In genomic region chr19:24034367-24034766, GRCm38 (mm10) we compare ENCODE assay signal across 15 mouse cellular contexts. TPM values are rescaled to one million over a fixed set of nuclear protein-coding genes. Genes with fewer than 3 reads are reported as not detected.
"Had no signal": no experiment of that assay in that cellular context is flagged by ENCODE, and none has a peak within 500 bp of the region (broad histone marks: within the 10 kb centered on the region; RNA-seq: fewer than 3 reads in every experiment).

No protein-coding gene starts in this region.

- H3K4me2 ChIP-seq: neural tube, embryonic 15.5 days; stomach, embryonic 15.5 days had no signal

- H3K4me3 ChIP-seq: neural tube, embryonic 15.5 days; stomach, embryonic 15.5 days had no signal

- DNase-seq: right cerebral cortex, adult 18-20 months; right cerebral cortex, postnatal 14 days; right cerebral cortex, postnatal 25 days; right cerebral cortex, postnatal 4 days; spleen, adult 18-20 months; thymus, adult 18-20 months; thymus, adult 2 months; thymus, postnatal 14 days; thymus, postnatal 25 days; thymus, postnatal 36 days; thymus, postnatal 4 days had no signal

- H3K9ac ChIP-seq: neural tube, embryonic 15.5 days; stomach, embryonic 15.5 days had no signal

- H3K27ac ChIP-seq: neural tube, embryonic 15.5 days; stomach, embryonic 15.5 days; stomach, postnatal 0 days had no signal

- H3K36me3 ChIP-seq: neural tube, embryonic 15.5 days; stomach, embryonic 15.5 days had no signal

- H3K9me3 ChIP-seq: neural tube, embryonic 15.5 days; stomach, embryonic 15.5 days had no signal

RNA-seq across cellular contexts. Expression of gene Fam189a2, which starts 3.5 kb away (rescaled TPM):
- total RNA-seq: neutrophil, adult 5-6 weeks had no signal
